Mouse (Mus musculus) megakaryocyte-erythroid progenitor cell, adult 5-6 weeks (primary cell): ENCODE results near the gene Tmem86b. TPM values are rescaled to one million over a fixed set of nuclear protein-coding genes. Genes with fewer than 3 reads are reported as not detected.

Experiments used
- ATAC-seq: replicated peaks from 2 replicates; pipeline ENCODE4 v1.8.0; 2016; ENCODE audit warnings: mild to moderate bottlenecking, inconsistent platforms; ENCODE audit not compliant: severe bottlenecking, poor library complexity, low FRiP score, low TSS enrichment
- total RNA-seq, 2 experiments: library from RNA; stranded (forward) in 1 of 2; stranded (reverse) in 1 of 2; fragments of 200-1000, 215-1000 nt in 1 of 2; fragments of >200 nt in 1 of 2; fragmentation: Nextera tagmentation in 1 of 2; gene quantifications; 2 replicates each; pipeline ENCODE4 v1.2.3; 2014 to 2017

The Tmem86b gene
- total RNA-seq, 2 experiments from 2014 or later: 7.7 to 19.4 TPM

GRCm38 (mm10) chr7:4653351-4653750 lies 22.1 kb upstream of the Tmem86b start:
- no peak for ATAC-seq

- ATAC-seq: no peak
Measured at GRCm38 (mm10) chr7:4652726-4653125, 21.5 kb upstream of the Tmem86b start.

- no peak for ATAC-seq
Measured at GRCm38 (mm10) chr7:4651581-4651980, 20.4 kb upstream of the Tmem86b start.

- ATAC-seq: no peak
Measured at GRCm38 (mm10) chr7:4647992-4648391, 16.8 kb upstream of the Tmem86b start.

GRCm38 (mm10) chr7:4647291-4647690 lies 16.1 kb upstream of the Tmem86b start:
- peak; percentile 76 for ATAC-seq

- ATAC-seq: 0 out of 2 replicates have a peak, but pooled peaks have one; percentile 31
Measured at GRCm38 (mm10) chr7:4646806-4647205, 15.6 kb upstream of the Tmem86b start.

- ATAC-seq: peak; percentile 17; the same call in 1 of the 2 replicates
Measured at GRCm38 (mm10) chr7:4643225-4643624, 12.0 kb upstream of the Tmem86b start.

GRCm38 (mm10) chr7:4641956-4642355 lies 10.7 kb upstream of the Tmem86b start:
- no peak for ATAC-seq

GRCm38 (mm10) chr7:4641155-4641554 lies 9.9 kb upstream of the Tmem86b start:
- ATAC-seq: no peak

- no peak for ATAC-seq
Measured at GRCm38 (mm10) chr7:4636179-4636578, 5.0 kb upstream of the Tmem86b start.

GRCm38 (mm10) chr7:4630198-4630597 lies 1.0 kb downstream of the Tmem86b start:
- peak; percentile 86 for ATAC-seq

- 0 out of 2 replicates have a peak, but pooled peaks have one; percentile 3 for ATAC-seq
Measured at GRCm38 (mm10) chr7:4629586-4629985, 1.6 kb downstream of the Tmem86b start.

- no peak for ATAC-seq
Measured at GRCm38 (mm10) chr7:4625928-4626327, 5.3 kb downstream of the Tmem86b start.

- no peak; the same call in 1 of the 2 replicates for ATAC-seq
Measured at GRCm38 (mm10) chr7:4624343-4624742, 6.9 kb downstream of the Tmem86b start.

GRCm38 (mm10) chr7:4623544-4624189 lies 7.6 kb downstream of the Tmem86b start:
- no peak; the same call in 1 of the 2 replicates for ATAC-seq

GRCm38 (mm10) chr7:4619979-4620378 lies 11.2 kb downstream of the Tmem86b start:
- ATAC-seq: peak; percentile 84

- ATAC-seq: peak; percentile 96
Measured at GRCm38 (mm10) chr7:4613740-4614403, 17.4 kb downstream of the Tmem86b start.

GRCm38 (mm10) chr7:4612956-4613355 lies 18.3 kb downstream of the Tmem86b start:
- no peak for ATAC-seq

GRCm38 (mm10) chr7:4612386-4612785 lies 18.8 kb downstream of the Tmem86b start:
- ATAC-seq: no peak

- no peak for ATAC-seq
Measured at GRCm38 (mm10) chr7:4611921-4612341, 19.3 kb downstream of the Tmem86b start.

GRCm38 (mm10) chr7:4611511-4611910 lies 19.7 kb downstream of the Tmem86b start:
- no peak for ATAC-seq
